Mouse (Mus musculus) liver, embryonic 11.5 days (tissue): ENCODE data around the gene Lmod3. TPM values are rescaled to one million over a fixed set of nuclear protein-coding genes. Genes with fewer than 3 reads are reported as not detected.

ENCODE experiments used
- ATAC-seq: fragments of 200-750 bp; cut with Nextera tagmentation; replicated peaks from 2 replicates; pipeline ENCODE4 v1.8.0; 2017; ENCODE audit warnings: moderate number of reproducible peaks, mild to moderate bottlenecking, moderate TSS enrichment, moderate library complexity; ENCODE audit not compliant: low FRiP score
- DNase-seq: peaks from one replicate; pipeline ENCODE4 v3.0.0-alpha.2; 2017; ENCODE audit warnings: low spot score
- H3K27ac ChIP-seq: fragments of 300-500 bp; sonication (generic); 2 replicates; pipeline ENCODE4 v1.5.1; 2014; ENCODE audit warnings: mild to moderate bottlenecking, low read depth, low read length, control low read depth
- H3K27me3 ChIP-seq: fragments of 300-500 bp; sonication (generic); replicated peaks from 2 replicates; pipeline ENCODE4 v1.6.1; 2014; ENCODE audit warnings: low read length, mixed read lengths; ENCODE audit not compliant: control insufficient read depth, insufficient read depth
- H3K36me3 ChIP-seq: fragments of 300-500 bp; sonication (generic); 2 replicates; pipeline ENCODE4 v1.6.1; 2014; ENCODE audit warnings: mild to moderate bottlenecking, low read length, moderate library complexity, mixed read lengths; ENCODE audit not compliant: control insufficient read depth, insufficient read depth
- H3K4me1 ChIP-seq: fragments of 300-500 bp; sonication (generic); replicated peaks from 2 replicates; pipeline ENCODE4 v1.6.1; 2014; ENCODE audit warnings: low read length, mixed read lengths; ENCODE audit not compliant: control insufficient read depth, insufficient read depth
- H3K4me2 ChIP-seq: fragments of 300-500 bp; sonication (generic); 2 replicates; pipeline ENCODE4 v1.6.1; 2014; ENCODE audit warnings: mild to moderate bottlenecking, control low read depth, moderate library complexity
- H3K4me3 ChIP-seq: fragments of 300-500 bp; sonication (generic); 2 replicates; pipeline ENCODE4 v1.5.1; 2014; ENCODE audit warnings: low read depth, low read length, control low read depth
- H3K9ac ChIP-seq: fragments of 300-500 bp; sonication (generic); 2 replicates; pipeline ENCODE4 v1.6.1; 2014; ENCODE audit warnings: low read depth, low read length, control low read depth
- H3K9me3 ChIP-seq: fragments of 300-500 bp; sonication (generic); 2 replicates; pipeline ENCODE4 v1.6.1; 2016; ENCODE audit warnings: low read length, inconsistent platforms, mixed read lengths; ENCODE audit not compliant: control insufficient read depth
- WGBS: fragments of 180-500 bp; shearing (Covaris S2); extraction: QIAGEN DNeasy Blood & Tissue Kit; methylation state at CpG from one replicate; pipeline ENCODE4 v1.1.7; 2014; 5-methylcytosine and 5-hydroxymethylcytosine counted together
- polyA plus RNA-seq: library from polyadenylated mRNA; unstranded; fragments of >200 nt; fragmentation: Nextera tagmentation; extraction: Ambion mirVana; gene quantifications from 2 replicates; pipeline ENCODE4 v1.2.1, GENCODE M21; 2014

Lmod3 gene
- polyA plus RNA-seq = 0.08 TPM in 1 of 2 replicates, not detected in the other

DNA sequence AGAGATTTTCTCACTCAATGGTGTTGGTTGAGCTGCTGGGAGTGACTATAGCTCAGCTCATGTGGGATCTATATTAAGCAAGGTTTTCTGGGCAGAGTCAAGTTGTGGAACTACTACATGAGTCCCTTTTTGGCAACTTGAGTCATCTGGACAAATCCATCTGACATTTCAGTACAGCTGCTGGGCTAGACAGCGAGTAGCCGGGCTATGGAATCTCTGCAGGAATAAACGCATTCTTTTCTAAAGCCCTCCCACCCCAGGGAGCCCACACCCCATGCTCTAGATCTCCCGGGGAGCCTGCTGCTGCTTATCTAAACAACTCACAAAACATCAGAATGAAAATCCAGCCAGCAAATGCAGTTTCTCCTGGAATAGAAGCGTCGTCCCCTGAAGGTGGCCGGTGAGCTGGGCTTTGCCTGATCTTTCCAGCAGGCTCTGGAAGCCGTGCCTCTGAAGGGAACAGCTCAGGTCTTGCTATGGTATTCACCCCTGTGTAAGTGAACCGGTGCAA, at the start of gene Lmod3:
TSS of gene Lmod3 (minus strand) at position 49 of the 511 bp plus-strand sequence.
- Histone ChIP-seq H3K36me3 (no peaks in the 10 kb centered on the region), H3K27ac (no peak within 1 kb of the TSS), H3K4me2 (no peak within 1 kb of the TSS), H3K9me3 (no peaks in the 10 kb centered on the region), H3K27me3 (no peaks in the 10 kb centered on the region), H3K4me1 (peaks cover 4% of the 10 kb centered on the region; the same call in 1 of the 2 replicates), H3K4me3 (no peak within 1 kb of the TSS), H3K9ac (no peak within 1 kb of the TSS)
- no peak for ATAC-seq
- 30% methylated on average over 9 of the region's 9 CpGs for WGBS
- no peak for DNase-seq

GRCm38 (mm10) chr6:97302303-97302702, 49.7 kb upstream of the Lmod3 start:
- ATAC-seq (no peak), DNase-seq (no peak)
- H3K4me2 ChIP-seq = no peak overlapping the region
- no peak overlapping the region for H3K9ac ChIP-seq
- H3K4me3 ChIP-seq = no peak overlapping the region
- H3K9me3 ChIP-seq = no peaks in the 10 kb centered on the region
- no peaks in the 10 kb centered on the region; the same call in 1 of the 2 replicates for H3K4me1 ChIP-seq
- no peaks in the 10 kb centered on the region for H3K27me3 ChIP-seq
- WGBS = 84% methylated on average over 7 of the region's 7 CpGs
- H3K36me3 ChIP-seq = peaks cover 4% of the 10 kb centered on the region
- no peak overlapping the region for H3K27ac ChIP-seq

- no peak overlapping the region for H3K27ac ChIP-seq
- H3K36me3 ChIP-seq = peaks cover 4% of the 10 kb centered on the region
Observed at GRCm38 (mm10) chr6:97300659-97301058, 48.1 kb upstream of the Lmod3 start.

DNA sequence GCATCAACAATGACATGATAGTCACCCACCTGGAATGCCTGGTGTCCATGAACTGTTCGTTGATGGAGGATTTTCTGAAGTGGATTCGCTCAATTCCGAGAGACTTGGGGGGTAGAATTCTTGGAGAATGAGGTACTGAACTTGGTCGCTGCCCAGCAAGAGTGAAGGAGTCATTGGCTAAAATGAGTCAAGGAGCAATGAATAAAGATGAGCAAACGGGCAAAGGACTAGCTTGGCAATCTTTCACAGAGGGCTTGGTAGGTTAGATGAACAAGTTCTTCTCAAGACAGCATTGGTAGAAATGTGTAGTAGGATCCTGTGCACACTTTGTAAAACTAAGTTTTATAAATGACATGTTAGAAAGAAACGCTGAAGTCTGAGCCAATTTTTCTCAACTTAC, 47.6 kb upstream of the Lmod3 start:
- Histone ChIP-seq H3K4me2 (no peak overlapping the region), H3K9me3 (no peaks in the 10 kb centered on the region), H3K4me3 (no peak overlapping the region), H3K4me1 (no peaks in the 10 kb centered on the region; the same call in 1 of the 2 replicates), H3K36me3 (peaks cover 4% of the 10 kb centered on the region), H3K9ac (no peak overlapping the region), H3K27me3 (no peaks in the 10 kb centered on the region), H3K27ac (no peak overlapping the region)
- 87% methylated on average over 6 of the region's 6 CpGs for WGBS
- ATAC-seq (no peak), DNase-seq (no peak)

More at GRCm38 (mm10) chr6:97300659-97301058, 48.1 kb upstream of the Lmod3 start:
- no peaks in the 10 kb centered on the region for H3K27me3 ChIP-seq
- WGBS = 64% methylated on average over 6 of the region's 6 CpGs
- H3K9ac ChIP-seq = no peak overlapping the region
- H3K4me2 ChIP-seq = no peak overlapping the region
- ATAC-seq (no peak), DNase-seq (no peak)
- no peaks in the 10 kb centered on the region for H3K9me3 ChIP-seq
- H3K4me1 ChIP-seq = no peaks in the 10 kb centered on the region; the same call in 1 of the 2 replicates
- no peak overlapping the region for H3K4me3 ChIP-seq

- H3K4me2 ChIP-seq = no peak overlapping the region
- 76% methylated on average over 3 of the region's 3 CpGs for WGBS
- peaks cover 3% of the 10 kb centered on the region; the same call in 1 of the 2 replicates for H3K36me3 ChIP-seq
- peaks cover 2% of the 10 kb centered on the region; the same call in 1 of the 2 replicates for H3K4me1 ChIP-seq
- H3K9ac ChIP-seq = no peak overlapping the region
- H3K27me3 ChIP-seq = no peaks in the 10 kb centered on the region
- no peak overlapping the region for H3K27ac ChIP-seq
- H3K4me3 ChIP-seq = no peak overlapping the region
- no peak for DNase-seq
- H3K9me3 ChIP-seq = no peaks in the 10 kb centered on the region
- ATAC-seq = no peak
Observed at GRCm38 (mm10) chr6:97297151-97297550, 44.6 kb upstream of the Lmod3 start.

DNA sequence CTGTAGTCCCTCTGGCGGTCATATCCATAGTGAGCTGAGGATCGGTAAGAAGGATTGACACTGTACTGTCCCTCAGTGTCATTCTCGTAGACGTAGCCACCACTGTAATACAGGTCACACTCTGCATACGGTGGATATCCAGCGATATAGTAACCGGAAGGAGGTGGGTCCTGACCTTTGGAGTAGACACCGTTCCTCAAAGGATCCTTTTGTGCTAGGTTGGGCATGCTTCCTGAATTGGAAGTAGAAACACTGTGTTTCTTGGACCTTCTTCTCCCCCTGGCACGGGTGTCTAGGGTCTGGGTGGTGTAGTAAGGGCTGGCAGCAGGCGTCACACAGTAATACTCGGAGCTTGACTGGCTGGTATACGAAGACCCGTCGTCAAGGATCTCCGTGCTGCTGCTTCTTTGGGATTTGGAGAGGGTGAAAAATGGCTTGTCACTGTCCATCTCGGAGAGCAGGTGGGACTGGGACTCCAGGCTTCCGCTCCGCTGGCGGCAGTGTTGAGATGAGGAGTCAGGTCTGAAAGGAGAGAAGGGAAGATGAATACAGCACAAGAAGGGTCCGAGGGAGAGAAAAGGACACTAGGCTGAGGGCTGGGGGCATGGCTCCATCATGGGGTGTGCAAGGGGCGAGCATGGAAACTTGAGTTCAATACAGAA, 43.4 kb upstream of the Lmod3 start:
- DNase-seq = no peak
- H3K36me3 ChIP-seq = peaks cover 6% of the 10 kb centered on the region; the same call in 1 of the 2 replicates

GRCm38 (mm10) chr6:97295416-97295815, 42.9 kb upstream of the Lmod3 start:
- Histone ChIP-seq H3K4me1 (peaks cover 9% of the 10 kb centered on the region; the same call in 1 of the 2 replicates), H3K4me3 (no peak overlapping the region), H3K27me3 (no peaks in the 10 kb centered on the region), H3K4me2 (no peak overlapping the region), H3K36me3 (peaks cover 6% of the 10 kb centered on the region; the same call in 1 of the 2 replicates), H3K9me3 (no peaks in the 10 kb centered on the region), H3K9ac (no peak overlapping the region), H3K27ac (no peak overlapping the region)
- 85% methylated on average over 9 of the region's 9 CpGs for WGBS
- ATAC-seq (no peak), DNase-seq (no peak)

More for the DNA sequence above, 43.4 kb upstream of the Lmod3 start:
- Histone ChIP-seq H3K9ac (no peak overlapping the region), H3K4me2 (no peak overlapping the region), H3K27me3 (no peaks in the 10 kb centered on the region), H3K4me1 (peaks cover 8% of the 10 kb centered on the region), H3K27ac (no peak overlapping the region), H3K9me3 (no peaks in the 10 kb centered on the region), H3K4me3 (no peak overlapping the region)
- no peak for ATAC-seq
- WGBS = 92% methylated on average over 21 of the region's 21 CpGs

GRCm38 (mm10) chr6:97293667-97294569, 41.4 kb upstream of the Lmod3 start:
- DNase-seq (no peak), ATAC-seq (no peak)
- Histone ChIP-seq H3K27ac (no peak overlapping the region), H3K9ac (no peak overlapping the region), H3K36me3 (peaks cover 6% of the 10 kb centered on the region; the same call in 1 of the 2 replicates), H3K27me3 (no peaks in the 10 kb centered on the region), H3K9me3 (no peaks in the 10 kb centered on the region), H3K4me2 (no peak overlapping the region), H3K4me3 (no peak overlapping the region), H3K4me1 (peaks cover 14% of the 10 kb centered on the region; the same call in 1 of the 2 replicates)
- WGBS = 61% methylated on average over 12 of the region's 12 CpGs
